7 mouse cellular contexts compared by ENCODE assay signal in genomic region chr8:124520249-124521080, GRCm38 (mm10). TPM values are rescaled to one million over a fixed set of nuclear protein-coding genes. Genes with fewer than 3 reads are reported as not detected.
A peak's percentile ranks its signal among the peaks of the same experiment; 100 is the strongest.
DNase-seq lines count a peak whose midpoint lies in the region; ATAC-seq lines count a peak whose summit lies in the region.

TSS of gene Cog2 (plus strand) at chr8:124520767.

- ATAC-seq in embryonic facial prominence, embryonic 12.5 days (ENCODE audit: insufficient number of reproducible peaks, insufficient read depth, low FRiP score, low TSS enrichment): peak; percentile 93
- ATAC-seq in limb, embryonic 11.5 days (ENCODE audit: insufficient number of reproducible peaks, low FRiP score, low TSS enrichment, low read depth): peak; percentile 97
- ATAC-seq in midbrain, embryonic 14.5 days (ENCODE audit: low FRiP score, low TSS enrichment): peak; percentile 98

- H3K4me2 ChIP-seq in embryonic facial prominence, embryonic 12.5 days (replicated peaks): peak within 1 kb of the TSS; percentile 75
- H3K4me2 ChIP-seq in limb, embryonic 11.5 days (ENCODE audit: low read depth, severe bottlenecking): peak within 1 kb of the TSS; percentile 67
- peak within 1 kb of the TSS; percentile 93 for H3K4me2 ChIP-seq in midbrain, embryonic 14.5 days (ENCODE audit: low read length)

- H3K9ac ChIP-seq in embryonic facial prominence, embryonic 12.5 days: peak within 1 kb of the TSS; percentile 83
- H3K9ac ChIP-seq in limb, embryonic 11.5 days (ENCODE audit: low read length): peak within 1 kb of the TSS; percentile 73
- peak within 1 kb of the TSS; percentile 84 for H3K9ac ChIP-seq in midbrain, embryonic 14.5 days (replicated peaks; ENCODE audit: low read length)

- H3K4me1 ChIP-seq in embryonic facial prominence, embryonic 12.5 days: peaks cover 9% of the 10 kb centered on the region
- H3K4me1 ChIP-seq in limb, embryonic 11.5 days (ENCODE audit: control insufficient read depth, insufficient read depth, low read length): peaks cover 7% of the 10 kb centered on the region; the same call in 1 of the 2 replicates
- peaks cover 11% of the 10 kb centered on the region for H3K4me1 ChIP-seq in midbrain, embryonic 14.5 days (ENCODE audit: control insufficient read depth, insufficient read depth, low read length)

- WGBS in embryonic facial prominence, embryonic 12.5 days: 10% methylated on average over 50 of the region's 50 CpGs
- WGBS in limb, embryonic 11.5 days: 10% methylated on average over 50 of the region's 50 CpGs
- WGBS in midbrain, embryonic 14.5 days: 10% methylated on average over 50 of the region's 50 CpGs

- H3K36me3 ChIP-seq in embryonic facial prominence, embryonic 12.5 days: peaks cover under 1% of the 10 kb centered on the region
- no peaks in the 10 kb centered on the region for H3K36me3 ChIP-seq in limb, embryonic 11.5 days (ENCODE audit: control insufficient read depth, insufficient read depth, low read length)
- peaks cover 2% of the 10 kb centered on the region for H3K36me3 ChIP-seq in midbrain, embryonic 14.5 days (ENCODE audit: control insufficient read depth, insufficient read depth, low read length)

- H3K27me3 ChIP-seq in embryonic facial prominence, embryonic 12.5 days: no peaks in the 10 kb centered on the region
- no peaks in the 10 kb centered on the region for H3K27me3 ChIP-seq in limb, embryonic 11.5 days (ENCODE audit: control insufficient read depth, insufficient read depth, low read length)
- no peaks in the 10 kb centered on the region for H3K27me3 ChIP-seq in midbrain, embryonic 14.5 days (ENCODE audit: control insufficient read depth, insufficient read depth, low read length)

- no peak within 1 kb of the TSS for H3K27ac ChIP-seq in embryonic facial prominence, embryonic 12.5 days
- H3K27ac ChIP-seq in limb, embryonic 11.5 days (replicated peaks; ENCODE audit: low read depth, low read length): no peak within 1 kb of the TSS
- H3K27ac ChIP-seq in midbrain, embryonic 14.5 days (replicated peaks; ENCODE audit: low read depth, low read length): 0 out of 2 replicates have a peak within 1 kb of the TSS, but pooled peaks have one; percentile 3

- no peaks in the 10 kb centered on the region for H3K9me3 ChIP-seq in embryonic facial prominence, embryonic 12.5 days
- no peaks in the 10 kb centered on the region for H3K9me3 ChIP-seq in limb, embryonic 11.5 days (ENCODE audit: control insufficient read depth, low read length)
- H3K9me3 ChIP-seq in midbrain, embryonic 14.5 days (ENCODE audit: control insufficient read depth, low read length): no peaks in the 10 kb centered on the region

- DNase-seq in adrenal gland, postnatal 25 days: peak; percentile 92
- peak; percentile 99 for DNase-seq in heart, adult 11 months
- DNase-seq in kidney, adult 18-20 months: peak; percentile 92
- peak; percentile 92 for DNase-seq in limb, embryonic 11.5 days (ENCODE audit: low spot score)
- DNase-seq in midbrain, embryonic 14.5 days: peak; percentile 98
- peak; percentile 77 to 87 for DNase-seq in spleen, adult 18-20 months

- peak within 1 kb of the TSS; percentile 89 for H3K4me3 ChIP-seq in embryonic facial prominence, embryonic 12.5 days
- peak within 1 kb of the TSS; percentile 61 for H3K4me3 ChIP-seq in limb, embryonic 11.5 days (ENCODE audit: low read depth, low read length)
- peak within 1 kb of the TSS; percentile 72 for H3K4me3 ChIP-seq in midbrain, embryonic 14.5 days (replicated peaks; ENCODE audit: low read depth, low read length)

RNA-seq across cellular contexts. Expression of gene Cog2, which starts in this region (rescaled TPM):
- 37.2 and 50.2 TPM in 2 replicates for total RNA-seq in adrenal gland, postnatal 25 days (2021)
- polyA plus RNA-seq in embryonic facial prominence, embryonic 12.5 days (2016; fragmentation: Nextera tagmentation; extraction: Ambion mirVana): 44.6 and 46.8 TPM in 2 replicates
- polyA plus RNA-seq in limb, embryonic 11.5 days (2014; fragmentation: Nextera tagmentation; extraction: Ambion mirVana): 38.7 and 38.9 TPM in 2 replicates
- 33.0 and 39.3 TPM in 2 replicates for polyA plus RNA-seq in midbrain, embryonic 14.5 days (2014; fragmentation: Nextera tagmentation; extraction: Ambion mirVana)
